Mouse (Mus musculus): Measurements from ENCODE around the gene Cln3. TPM values are rescaled to one million over a fixed set of nuclear protein-coding genes. Genes with fewer than 3 reads are reported as not detected.
A peak's percentile ranks its signal among the peaks of the same experiment; 100 is the strongest.

Cln3 gene
- total and polyA plus RNA-seq, 3 experiments, result 19.1 to 47.2 (median 20.7) TPM

GRCm38 (mm10) chr7:126628111-126628510 lies 42.5 kb upstream of the Cln3 start:
- H3K9ac ChIP-seq (ENCODE audit: insufficient read depth, low read depth), result no peak overlapping the region
- no peak for DNase-seq (ENCODE audit: extremely low read depth)
- TF ChIP-seq MYC (IDR thresholded peaks at IDR 0.05; ENCODE audit: low read depth, low read length) (no peak), ZC3H11A (IDR thresholded peaks at IDR 0.05; ENCODE audit: low read depth, low read length) (no peak), UBTF (IDR thresholded peaks at IDR 0.05; ENCODE audit: low read depth, low read length) (no peak), USF2 (conservative IDR thresholded peaks at IDR 0.05; ENCODE audit: low read depth, low read length) (no peak), CTCF (conservative IDR thresholded peaks at IDR 0.05 in 1 of 2, IDR thresholded peaks at IDR 0.05 in 1 of 2; ENCODE audit: low read depth in 2 of 2, low read length in 2 of 2) (no peak), SIN3A (IDR thresholded peaks at IDR 0.05; ENCODE audit: low read length) (no peak), CHD2 (IDR thresholded peaks at IDR 0.05; ENCODE audit: low read length) (no peak), NRF1 (IDR thresholded peaks at IDR 0.05; ENCODE audit: low read depth, low read length) (no peak), RAD21 (IDR thresholded peaks at IDR 0.05; ENCODE audit: low read depth, low read length) (no peak), IRF4 (IDR thresholded peaks at IDR 0.05; ENCODE audit: low read depth, low read length) (no peak), TBP (conservative IDR thresholded peaks at IDR 0.05; ENCODE audit: low read depth, low read length) (no peak), RCOR1 (conservative IDR thresholded peaks at IDR 0.05; ENCODE audit: low read depth, low read length) (no peak), PAX5 (IDR thresholded peaks at IDR 0.05; ENCODE audit: low read length) (no peak), POLR2AphosphoS2 (IDR thresholded peaks at IDR 0.05; ENCODE audit: low read depth, low read length) (no peak), ETS1 (conservative IDR thresholded peaks at IDR 0.05; ENCODE audit: low read depth, low read length) (no peak), ZNF384 (IDR thresholded peaks at IDR 0.05; ENCODE audit: low read depth, low read length) (no peak), CHD1 (IDR thresholded peaks at IDR 0.05; ENCODE audit: low read depth, low read length) (no peak), TCF12 (IDR thresholded peaks at IDR 0.05; ENCODE audit: low read depth, low read length) (no peak), ZMIZ1 (IDR thresholded peaks at IDR 0.05; ENCODE audit: low read depth, low read length) (no peak)
- H3K4me1 ChIP-seq (ENCODE audit: control insufficient read depth in 1 of 2, insufficient read depth in 2 of 2), result peaks cover 13 to 24% of the 10 kb centered on the region in 2 experiments
- no peaks in the 10 kb centered on the region for H3K79me2 ChIP-seq (replicated peaks; ENCODE audit: control insufficient read depth, extremely low read depth, insufficient read depth, poor library complexity, severe bottlenecking)
- peaks cover 0 to 5% of the 10 kb centered on the region in 2 experiments for H3K36me3 ChIP-seq (replicated peaks in 1 of 2; ENCODE audit: control insufficient read depth in 1 of 2, insufficient read depth in 1 of 2, low read length in 1 of 2)
- no peaks in the 10 kb centered on the region for H3K9me3 ChIP-seq (replicated peaks; ENCODE audit: low read length)
- no peaks in the 10 kb centered on the region for H3K27me3 ChIP-seq (replicated peaks)
- H3K27ac ChIP-seq (ENCODE audit: insufficient read depth, low read depth), result no peak overlapping the region
- dilution Hi-C loops (cut with MboI; ENCODE audit: extremely low pct_ligation_motif_present, extremely low pct_unique_long_range_greater_than_20kb, low sequenced_read_pairs), result no loop called here
- in situ Hi-C loops (cut with MboI; ENCODE audit: low pct_ligation_motif_present, low pct_unique_long_range_greater_than_20kb, low sequenced_read_pairs), result no loop called here
- H3K4me3 ChIP-seq (replicated peaks in 1 of 3; ENCODE audit: low read depth in 2 of 3, low read length in 2 of 3, poor library complexity in 1 of 3), result no peak overlapping the region
- H3K4me2 ChIP-seq (ENCODE audit: insufficient read depth, low read depth, poor library complexity, severe bottlenecking), result no peak overlapping the region

- Histone ChIP-seq H3K27ac (ENCODE audit: insufficient read depth, low read depth) (no peak overlapping the region), H3K36me3 (replicated peaks in 1 of 2; ENCODE audit: control insufficient read depth in 1 of 2, insufficient read depth in 1 of 2, low read length in 1 of 2) (peaks cover 0 to 20% of the 10 kb centered on the region in 2 experiments), H3K9me3 (replicated peaks; ENCODE audit: low read length) (no peaks in the 10 kb centered on the region), H3K4me1 (ENCODE audit: control insufficient read depth in 1 of 2, insufficient read depth in 2 of 2) (peaks cover 13 to 30% of the 10 kb centered on the region in 2 experiments), H3K9ac (ENCODE audit: insufficient read depth, low read depth) (peak overlapping the region; percentile 32; the same call in 1 of the 2 replicates), H3K27me3 (replicated peaks) (no peaks in the 10 kb centered on the region), H3K4me2 (ENCODE audit: insufficient read depth, low read depth, poor library complexity, severe bottlenecking) (peak overlapping the region; percentile 10; the same call in 1 of the 2 replicates), H3K4me3 (replicated peaks in 1 of 3; ENCODE audit: low read depth in 2 of 3, low read length in 2 of 3, poor library complexity in 1 of 3) (peak overlapping the region in 2 of 3 experiments; percentile 45 to 49), H3K79me2 (replicated peaks; ENCODE audit: control insufficient read depth, extremely low read depth, insufficient read depth, poor library complexity, severe bottlenecking) (no peaks in the 10 kb centered on the region)
- peak; percentile 91 for TF ChIP-seq MAFK (IDR thresholded peaks at IDR 0.05; ENCODE audit: insufficient replicate concordance, low read length)
- no peak; the same call in 1 of the 2 replicates for TF ChIP-seq MAZ (IDR thresholded peaks at IDR 0.05; ENCODE audit: low read depth, low read length)
- TF ChIP-seq IRF4 (IDR thresholded peaks at IDR 0.05; ENCODE audit: low read depth, low read length), result no peak
- no peak for TF ChIP-seq RCOR1 (conservative IDR thresholded peaks at IDR 0.05; ENCODE audit: low read depth, low read length)
- no peak for TF ChIP-seq RAD21 (IDR thresholded peaks at IDR 0.05; ENCODE audit: low read depth, low read length)
- TF ChIP-seq USF2 (conservative IDR thresholded peaks at IDR 0.05; ENCODE audit: low read depth, low read length), result no peak
- 0 out of 2 replicates have a peak, but pooled peaks have one; percentile 9 for TF ChIP-seq KAT2A (IDR thresholded peaks at IDR 0.05; ENCODE audit: insufficient replicate concordance, low read length)
- TF ChIP-seq POLR2A (IDR thresholded peaks at IDR 0.05; ENCODE audit: low read depth, low read length), result no peak
- no peak for TF ChIP-seq MYC (IDR thresholded peaks at IDR 0.05; ENCODE audit: low read depth, low read length)
- no peak for TF ChIP-seq NRF1 (IDR thresholded peaks at IDR 0.05; ENCODE audit: low read depth, low read length)
- no peak for TF ChIP-seq ETS1 (conservative IDR thresholded peaks at IDR 0.05; ENCODE audit: low read depth, low read length)
- TF ChIP-seq GABPA (IDR thresholded peaks at IDR 0.05; ENCODE audit: insufficient replicate concordance, low read depth, low read length), result no peak
- TF ChIP-seq NELFE (IDR thresholded peaks at IDR 0.05; ENCODE audit: low read depth, low read length), result peak; percentile 40; the same call in 1 of the 2 replicates
- no peak for TF ChIP-seq TCF12 (IDR thresholded peaks at IDR 0.05; ENCODE audit: low read depth, low read length)
- TF ChIP-seq TBP (conservative IDR thresholded peaks at IDR 0.05; ENCODE audit: low read depth, low read length), result no peak
- no peak for TF ChIP-seq E2F4 (IDR thresholded peaks at IDR 0.05; ENCODE audit: insufficient replicate concordance, low read depth, low read length)
- no peak for TF ChIP-seq CHD2 (IDR thresholded peaks at IDR 0.05; ENCODE audit: low read length)
- no peak for TF ChIP-seq POLR2AphosphoS2 (IDR thresholded peaks at IDR 0.05; ENCODE audit: low read depth, low read length)
- TF ChIP-seq USF1 (IDR thresholded peaks at IDR 0.05; ENCODE audit: low read depth, low read length), result no peak
- TF ChIP-seq MEF2A (IDR thresholded peaks at IDR 0.05; ENCODE audit: borderline replicate concordance, low read depth, low read length), result no peak
- DNase-seq (ENCODE audit: extremely low read depth), result no peak
- in situ Hi-C loops (cut with MboI; ENCODE audit: low pct_ligation_motif_present, low pct_unique_long_range_greater_than_20kb, low sequenced_read_pairs) (no loop called here), dilution Hi-C loops (cut with MboI; ENCODE audit: extremely low pct_ligation_motif_present, extremely low pct_unique_long_range_greater_than_20kb, low sequenced_read_pairs) (no loop called here)
Measured at GRCm38 (mm10) chr7:126625807-126626600, 40.4 kb upstream of the Cln3 start.
